In genomic region chr11:103362054-103362432, GRCm38 (mm10) we compare ENCODE assay signal across 8 mouse cellular contexts. TPM values are rescaled to one million over a fixed set of nuclear protein-coding genes. Genes with fewer than 3 reads are reported as not detected.
DNase-seq lines count a peak whose midpoint lies in the region; ATAC-seq and TF ChIP-seq lines count a peak whose summit lies in the region.

No protein-coding gene starts in this region.

- H3K4me2 ChIP-seq in embryonic facial prominence, embryonic 13.5 days = peak overlapping the region; percentile 78
- H3K4me2 ChIP-seq in intestine, embryonic 15.5 days (replicated peaks) = peak overlapping the region; percentile 90
- peak overlapping the region; percentile 96 for H3K4me2 ChIP-seq in stomach, embryonic 16.5 days (ENCODE audit: low read depth, low read length)

- no peak for TF ChIP-seq POLR2A in kidney, adult 2 months (IDR thresholded peaks at IDR 0.05; ENCODE audit: low read depth, low read length)

- H3K36me3 ChIP-seq in kidney, adult 2 months (ENCODE audit: control insufficient read depth, insufficient read depth, low read length) = no peaks in the 10 kb centered on the region
- peaks cover 18% of the 10 kb centered on the region for H3K36me3 ChIP-seq in embryonic facial prominence, embryonic 13.5 days
- no peaks in the 10 kb centered on the region for H3K36me3 ChIP-seq in intestine, embryonic 15.5 days
- H3K36me3 ChIP-seq in stomach, embryonic 16.5 days (ENCODE audit: control insufficient read depth, insufficient read depth, low read length) = no peaks in the 10 kb centered on the region

- ATAC-seq in embryonic facial prominence, embryonic 13.5 days (ENCODE audit: insufficient number of reproducible peaks, insufficient read depth, low FRiP score, low TSS enrichment, low read depth) = no peak
- peak; percentile 34 for ATAC-seq in intestine, embryonic 15.5 days
- no peak for ATAC-seq in stomach, embryonic 16.5 days (ENCODE audit: insufficient read depth, low FRiP score)

- 43% methylated on average over 13 of the region's 13 CpGs for WGBS in kidney, adult 2 months
- WGBS in embryonic facial prominence, embryonic 13.5 days = 2% methylated on average over 13 of the region's 13 CpGs
- WGBS in intestine, embryonic 15.5 days = 2% methylated on average over 13 of the region's 13 CpGs
- 5% methylated on average over 13 of the region's 13 CpGs for WGBS in stomach, embryonic 16.5 days

- H3K4me3 ChIP-seq in kidney, adult 2 months (ENCODE audit: insufficient read depth, low read depth, low read length) = peak overlapping the region; percentile 49
- peak overlapping the region; percentile 55 for H3K4me3 ChIP-seq in embryonic facial prominence, embryonic 13.5 days
- H3K4me3 ChIP-seq in intestine, embryonic 15.5 days (replicated peaks) = peak overlapping the region; percentile 47
- peak overlapping the region; percentile 56 for H3K4me3 ChIP-seq in stomach, embryonic 16.5 days (replicated peaks; ENCODE audit: low read length)

- H3K27ac ChIP-seq in kidney, adult 2 months (ENCODE audit: insufficient read depth, low read depth, low read length) = peak overlapping the region; percentile 67
- peak overlapping the region; percentile 78 for H3K27ac ChIP-seq in embryonic facial prominence, embryonic 13.5 days
- peak overlapping the region; percentile 71 for H3K27ac ChIP-seq in intestine, embryonic 15.5 days
- H3K27ac ChIP-seq in stomach, embryonic 16.5 days (ENCODE audit: low read length) = peak overlapping the region; percentile 90

- no peaks in the 10 kb centered on the region for H3K9me3 ChIP-seq in embryonic facial prominence, embryonic 13.5 days
- no peaks in the 10 kb centered on the region for H3K9me3 ChIP-seq in intestine, embryonic 15.5 days
- no peaks in the 10 kb centered on the region for H3K9me3 ChIP-seq in stomach, embryonic 16.5 days (replicated peaks; ENCODE audit: control insufficient read depth, low read length)

- TF ChIP-seq CTCF in kidney, adult 2 months (conservative IDR thresholded peaks at IDR 0.05; ENCODE audit: insufficient read depth, insufficient read length, low read depth, low read length) = no peak

- H3K4me1 ChIP-seq in kidney, adult 2 months (ENCODE audit: control insufficient read depth, insufficient read depth, low read length) = peaks cover 6% of the 10 kb centered on the region; the same call in 1 of the 2 replicates
- peaks cover 47% of the 10 kb centered on the region for H3K4me1 ChIP-seq in embryonic facial prominence, embryonic 13.5 days
- peaks cover 52% of the 10 kb centered on the region for H3K4me1 ChIP-seq in intestine, embryonic 15.5 days (replicated peaks)
- H3K4me1 ChIP-seq in stomach, embryonic 16.5 days (ENCODE audit: control insufficient read depth, insufficient read depth, low read length) = peaks cover 33% of the 10 kb centered on the region

- H3K9ac ChIP-seq in embryonic facial prominence, embryonic 13.5 days = peak overlapping the region; percentile 66
- H3K9ac ChIP-seq in intestine, embryonic 15.5 days = peak overlapping the region; percentile 56
- H3K9ac ChIP-seq in stomach, embryonic 16.5 days (ENCODE audit: low read length) = peak overlapping the region; percentile 74

- peak; percentile 41 for DNase-seq in kidney, adult 2 months
- no peak for DNase-seq in kidney, adult 18-20 months
- peak; percentile 58 for DNase-seq in lung, postnatal 14 days
- no peak for DNase-seq in left cerebral cortex, adult 9 months (ENCODE audit: low spot score in 2 of 2)
- no peak for DNase-seq in left cerebral cortex, postnatal 14 days (ENCODE audit: low spot score in 2 of 2)

- intact Hi-C loops in left cerebral cortex, postnatal 14 days (cut with DNase I) = loop anchor here (5.0 kb wide), 1 partner anchor 35 kb away; no protein-coding TSS in a partner anchor

- no peaks in the 10 kb centered on the region for H3K27me3 ChIP-seq in kidney, adult 2 months (replicated peaks; ENCODE audit: control insufficient read depth, insufficient read depth, low read length)
- H3K27me3 ChIP-seq in embryonic facial prominence, embryonic 13.5 days = peaks cover 87% of the 10 kb centered on the region
- peaks cover 30% of the 10 kb centered on the region for H3K27me3 ChIP-seq in intestine, embryonic 15.5 days (replicated peaks)
- H3K27me3 ChIP-seq in stomach, embryonic 16.5 days (ENCODE audit: control insufficient read depth, insufficient read depth, low read length) = peaks cover 28% of the 10 kb centered on the region

RNA-seq across cellular contexts. Expression of gene Arhgap27, which starts 1.4 kb away (rescaled TPM):
- 38.4 and 46.8 TPM in 2 replicates for polyA plus RNA-seq in kidney, adult 2 months (2012; rRNA removed)
- 6.8 and 7.2 TPM in 2 replicates for polyA plus RNA-seq in embryonic facial prominence, embryonic 13.5 days (2015; fragmentation: Nextera tagmentation; extraction: Ambion mirVana)
- 33.0 and 36.2 TPM in 2 replicates for polyA plus RNA-seq in intestine, embryonic 15.5 days (2015; fragmentation: Nextera tagmentation; extraction: Ambion mirVana)
- 19.1 and 22.0 TPM in 2 replicates for polyA plus RNA-seq in stomach, embryonic 16.5 days (2015; fragmentation: Nextera tagmentation; extraction: Ambion mirVana)
- 10 to 100 TPM; 10.8 to 12.4 TPM for total RNA-seq in left cerebral cortex, postnatal 14 days (2021)

RNA-seq across cellular contexts. Expression of gene Plekhm1, which starts 50.4 kb away (rescaled TPM):
- 21.9 and 24.0 TPM in 2 replicates for polyA plus RNA-seq in kidney, adult 2 months (2012; rRNA removed)
- polyA plus RNA-seq in embryonic facial prominence, embryonic 13.5 days (2015; fragmentation: Nextera tagmentation; extraction: Ambion mirVana) = 7.2 and 7.6 TPM in 2 replicates
- 5.6 and 6.2 TPM in 2 replicates for polyA plus RNA-seq in intestine, embryonic 15.5 days (2015; fragmentation: Nextera tagmentation; extraction: Ambion mirVana)
- polyA plus RNA-seq in stomach, embryonic 16.5 days (2015; fragmentation: Nextera tagmentation; extraction: Ambion mirVana) = 7.5 and 8.5 TPM in 2 replicates
- total RNA-seq in left cerebral cortex, postnatal 14 days (2021) = 10 to 100 TPM; 15.5 to 16.9 TPM

Comparison
In these comparisons a context has a peak if more than half of its experiments do, and no peak if none do; other contexts are left out.
1. DNase-seq: peak in kidney, adult 2 months (single experiment) and lung, postnatal 14 days (single experiment); none in kidney, adult 18-20 months (single experiment), left cerebral cortex, adult 9 months (0 of 2) and left cerebral cortex, postnatal 14 days (0 of 2).
2. Peak in every context shown above with its lines, with median percentiles within 50 percentile points of each other: H3K27ac ChIP-seq, H3K4me3 ChIP-seq, H3K4me2 ChIP-seq and H3K9ac ChIP-seq.